Mouse (Mus musculus): ENCODE measurements around the gene Wbp11. TPM values are rescaled to one million over a fixed set of nuclear protein-coding genes. Genes with fewer than 3 reads are reported as not detected.
"Not testable (repeated sequence)": the region's sequence is repeated elsewhere in the genome, so short reads cannot be mapped to it uniquely, and the experiment has no call there.

Gene Wbp11
- polyA plus RNA-seq, 1 experiment from 2014 or later, result 107 TPM

- H3K4me1 ChIP-seq (replicated peaks; ENCODE audit: control insufficient read depth, insufficient read depth, low read length), result peaks cover 15% of the 10 kb centered on the region
- peak overlapping the region; percentile 71 for H3K4me2 ChIP-seq (ENCODE audit: low read depth, low read length)
- no peaks in the 10 kb centered on the region for H3K27me3 ChIP-seq (ENCODE audit: control insufficient read depth, insufficient read depth, low read depth, low read length)
- H3K36me3 ChIP-seq (ENCODE audit: control insufficient read depth, insufficient read depth, low read length), result no peaks in the 10 kb centered on the region
- H3K9me3 ChIP-seq (ENCODE audit: control insufficient read depth, low read length), result no peaks in the 10 kb centered on the region
- H3K9ac ChIP-seq (ENCODE audit: low read length), result peak overlapping the region; percentile 92
- 7% methylated on average over 12 of the region's 12 CpGs for WGBS
- peak; percentile 0; the same call in 1 of the 2 replicates for ATAC-seq (ENCODE audit: low read depth)
- peak overlapping the region; percentile 59 for H3K4me3 ChIP-seq (ENCODE audit: low read length)
- peak overlapping the region; percentile 100 for H3K27ac ChIP-seq (ENCODE audit: low read length)
Measured at GRCm38 (mm10) chr6:136803093-136803738, 24.8 kb downstream of the Wbp11 start.

DNA sequence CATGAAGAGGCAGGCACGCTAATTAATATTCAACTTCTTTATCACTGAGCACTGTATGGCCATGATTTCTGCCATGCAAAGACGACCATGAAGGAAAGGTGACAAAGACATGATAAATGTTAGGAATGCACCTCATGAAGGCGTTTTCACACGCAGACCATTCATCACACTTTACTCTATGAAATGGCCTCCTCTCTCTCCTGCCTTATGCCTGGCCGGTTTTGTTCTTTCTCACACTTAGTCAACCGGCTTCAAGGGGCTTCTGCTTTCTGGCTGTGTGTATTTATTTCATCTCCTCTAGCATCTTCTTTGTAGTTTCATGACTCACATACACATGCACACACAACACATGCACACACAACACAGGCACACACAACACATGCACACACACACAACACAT is 26.8 kb downstream of the Wbp11 start:
- H3K4me3 ChIP-seq (ENCODE audit: low read length), result no peak overlapping the region
- H3K4me1 ChIP-seq (replicated peaks; ENCODE audit: control insufficient read depth, insufficient read depth, low read length), result peaks cover 12% of the 10 kb centered on the region
- WGBS, result 50% methylated on average over 6 of the region's 6 CpGs
- no peaks in the 10 kb centered on the region for H3K27me3 ChIP-seq (ENCODE audit: control insufficient read depth, insufficient read depth, low read depth, low read length)
- H3K4me2 ChIP-seq (ENCODE audit: low read depth, low read length), result no peak overlapping the region
- no peak for ATAC-seq (ENCODE audit: low read depth)
- no peak overlapping the region for H3K9ac ChIP-seq (ENCODE audit: low read length)
- no peaks in the 10 kb centered on the region for H3K9me3 ChIP-seq (ENCODE audit: control insufficient read depth, low read length)
- H3K27ac ChIP-seq (ENCODE audit: low read length), result no peak overlapping the region
- H3K36me3 ChIP-seq (ENCODE audit: control insufficient read depth, insufficient read depth, low read length), result no peaks in the 10 kb centered on the region

DNA sequence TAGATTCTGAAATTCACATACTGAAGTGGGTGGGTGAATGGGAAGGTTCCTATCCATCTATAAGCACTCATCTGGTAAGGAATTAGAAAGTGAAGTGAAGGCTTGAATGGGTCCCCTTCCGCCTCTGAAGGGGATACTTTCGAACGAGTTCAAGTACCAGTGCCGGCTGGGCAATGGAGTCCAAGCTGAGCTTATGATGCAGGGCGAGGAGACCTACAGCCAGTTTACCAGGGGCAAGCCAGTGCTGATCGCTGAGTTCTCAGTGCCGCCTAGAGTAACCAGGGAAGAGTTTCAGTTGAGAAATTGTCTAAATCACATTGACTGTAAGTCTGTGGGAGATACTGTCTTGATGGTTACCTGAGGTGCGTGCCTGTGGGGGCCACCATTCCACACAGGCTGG is 27.3 kb downstream of the Wbp11 start:
- WGBS, result 80% methylated on average over 8 of the region's 8 CpGs
- peaks cover 10% of the 10 kb centered on the region for H3K4me1 ChIP-seq (replicated peaks; ENCODE audit: control insufficient read depth, insufficient read depth, low read length)
- ATAC-seq (ENCODE audit: low read depth), result no peak

DNA sequence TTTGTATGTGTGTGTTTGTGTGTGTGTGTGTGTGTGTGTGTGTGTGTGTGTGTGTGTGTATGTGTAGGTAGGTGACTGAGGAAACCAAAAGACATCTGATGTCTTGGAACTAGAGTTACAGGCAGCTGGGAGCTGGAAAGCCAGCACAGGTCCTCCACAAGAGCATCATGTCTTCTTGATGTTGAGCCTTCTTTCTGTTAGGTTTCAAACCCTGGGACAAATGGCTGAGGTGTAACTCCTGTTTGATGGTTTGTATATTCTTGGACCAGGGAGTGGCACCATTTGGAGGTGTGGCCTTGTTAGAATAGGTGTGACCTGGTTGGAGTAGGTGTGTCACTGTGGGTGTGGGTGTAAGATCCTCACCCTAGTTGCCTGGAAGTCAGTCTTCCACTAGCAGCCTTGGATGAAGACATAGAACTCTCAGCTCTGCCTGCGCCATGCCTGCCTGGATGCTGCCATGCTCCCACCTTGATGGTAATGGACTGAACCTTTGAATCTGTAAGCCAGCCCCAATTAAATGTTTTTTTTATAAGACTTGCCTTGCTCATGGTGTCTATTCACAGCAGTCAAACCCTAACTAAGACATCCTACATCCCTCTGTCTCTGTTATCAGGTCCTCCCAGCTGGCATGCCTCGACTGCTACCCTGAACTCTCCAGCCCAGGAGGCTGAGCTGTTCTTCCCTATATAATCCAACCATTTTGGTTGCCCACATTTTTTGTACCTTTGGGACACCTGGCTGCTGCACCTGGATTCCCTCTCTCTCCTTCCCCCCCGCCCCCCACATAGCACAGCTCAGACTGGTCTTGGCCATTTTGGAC is 29.9 kb downstream of the Wbp11 start:
- not testable (repeated sequence) for H3K4me2 ChIP-seq (ENCODE audit: low read depth, low read length); H3K9ac ChIP-seq (ENCODE audit: low read length); H3K4me3 ChIP-seq (ENCODE audit: low read length); H3K9me3 ChIP-seq (ENCODE audit: control insufficient read depth, low read length); H3K27me3 ChIP-seq (ENCODE audit: control insufficient read depth, insufficient read depth, low read depth, low read length); ATAC-seq (ENCODE audit: low read depth); H3K4me1 ChIP-seq (replicated peaks; ENCODE audit: control insufficient read depth, insufficient read depth, low read length); H3K27ac ChIP-seq (ENCODE audit: low read length); H3K36me3 ChIP-seq (ENCODE audit: control insufficient read depth, insufficient read depth, low read length)
- 79% methylated on average over 3 of the region's 3 CpGs for WGBS

More for the DNA sequence above, 27.3 kb downstream of the Wbp11 start:
- H3K9ac ChIP-seq (ENCODE audit: low read length), result no peak overlapping the region
- H3K36me3 ChIP-seq (ENCODE audit: control insufficient read depth, insufficient read depth, low read length), result no peaks in the 10 kb centered on the region
- H3K27me3 ChIP-seq (ENCODE audit: control insufficient read depth, insufficient read depth, low read depth, low read length), result no peaks in the 10 kb centered on the region
- no peak overlapping the region for H3K4me2 ChIP-seq (ENCODE audit: low read depth, low read length)
- H3K27ac ChIP-seq (ENCODE audit: low read length), result no peak overlapping the region
- H3K4me3 ChIP-seq (ENCODE audit: low read length), result no peak overlapping the region
- H3K9me3 ChIP-seq (ENCODE audit: control insufficient read depth, low read length), result no peaks in the 10 kb centered on the region

GRCm38 (mm10) chr6:136795850-136796249 is 32.2 kb downstream of the Wbp11 start:
- WGBS, result 57% methylated on average over 6 of the region's 6 CpGs

DNA sequence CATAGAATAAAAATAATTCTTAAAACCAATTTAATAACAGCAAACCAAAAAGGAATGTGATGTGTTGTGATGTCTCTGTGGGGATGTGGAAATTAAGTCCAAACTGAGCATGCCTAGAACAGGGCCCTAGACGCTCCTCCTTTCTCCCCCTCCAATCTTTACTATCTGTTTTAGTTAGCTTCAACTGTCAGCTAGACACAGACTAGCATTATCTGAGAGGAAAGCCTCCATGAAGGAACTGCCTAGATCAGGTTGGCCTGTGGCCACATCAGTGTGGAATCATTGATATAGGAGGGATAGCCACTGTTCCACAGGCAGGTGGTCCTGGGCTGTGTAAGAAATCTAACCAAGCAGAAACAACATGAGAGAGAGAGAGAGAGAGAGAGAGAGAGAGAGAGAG is 32.9 kb downstream of the Wbp11 start:
- no peak overlapping the region for H3K4me3 ChIP-seq (ENCODE audit: low read length)
- H3K36me3 ChIP-seq (ENCODE audit: control insufficient read depth, insufficient read depth, low read length), result no peaks in the 10 kb centered on the region
- peaks cover 3% of the 10 kb centered on the region; the same call in 1 of the 2 replicates for H3K4me1 ChIP-seq (replicated peaks; ENCODE audit: control insufficient read depth, insufficient read depth, low read length)
- 50% methylated on average over 1 of the region's 1 CpGs for WGBS
- H3K27ac ChIP-seq (ENCODE audit: low read length), result no peak overlapping the region
- no peaks in the 10 kb centered on the region for H3K9me3 ChIP-seq (ENCODE audit: control insufficient read depth, low read length)
- no peak for ATAC-seq (ENCODE audit: low read depth)
- H3K9ac ChIP-seq (ENCODE audit: low read length), result no peak overlapping the region
- H3K27me3 ChIP-seq (ENCODE audit: control insufficient read depth, insufficient read depth, low read depth, low read length), result no peaks in the 10 kb centered on the region
- H3K4me2 ChIP-seq (ENCODE audit: low read depth, low read length), result no peak overlapping the region

More at GRCm38 (mm10) chr6:136795850-136796249, 32.2 kb downstream of the Wbp11 start:
- Histone ChIP-seq H3K27me3 (ENCODE audit: control insufficient read depth, insufficient read depth, low read depth, low read length) (no peaks in the 10 kb centered on the region), H3K27ac (ENCODE audit: low read length) (no peak overlapping the region), H3K9me3 (ENCODE audit: control insufficient read depth, low read length) (no peaks in the 10 kb centered on the region), H3K36me3 (ENCODE audit: control insufficient read depth, insufficient read depth, low read length) (no peaks in the 10 kb centered on the region), H3K4me1 (replicated peaks; ENCODE audit: control insufficient read depth, insufficient read depth, low read length) (peaks cover 3% of the 10 kb centered on the region; the same call in 1 of the 2 replicates), H3K4me3 (ENCODE audit: low read length) (no peak overlapping the region), H3K4me2 (ENCODE audit: low read depth, low read length) (no peak overlapping the region), H3K9ac (ENCODE audit: low read length) (no peak overlapping the region)
- no peak for ATAC-seq (ENCODE audit: low read depth)

- peak overlapping the region; percentile 44 for H3K4me3 ChIP-seq (ENCODE audit: low read length)
- H3K27me3 ChIP-seq (ENCODE audit: control insufficient read depth, insufficient read depth, low read depth, low read length), result no peaks in the 10 kb centered on the region
- H3K36me3 ChIP-seq (ENCODE audit: control insufficient read depth, insufficient read depth, low read length), result no peaks in the 10 kb centered on the region
- peaks cover 3% of the 10 kb centered on the region for H3K4me1 ChIP-seq (replicated peaks; ENCODE audit: control insufficient read depth, insufficient read depth, low read length)
- H3K27ac ChIP-seq (ENCODE audit: low read length), result no peak overlapping the region
- peak overlapping the region; percentile 40 for H3K9ac ChIP-seq (ENCODE audit: low read length)
- no peak for ATAC-seq (ENCODE audit: low read depth)
- H3K9me3 ChIP-seq (ENCODE audit: control insufficient read depth, low read length), result no peaks in the 10 kb centered on the region
- peak overlapping the region; percentile 67 for H3K4me2 ChIP-seq (ENCODE audit: low read depth, low read length)
- WGBS, result 0% methylated on average over 22 of the region's 24 CpGs
Measured at GRCm38 (mm10) chr6:136793831-136794525, 34.1 kb downstream of the Wbp11 start.

DNA sequence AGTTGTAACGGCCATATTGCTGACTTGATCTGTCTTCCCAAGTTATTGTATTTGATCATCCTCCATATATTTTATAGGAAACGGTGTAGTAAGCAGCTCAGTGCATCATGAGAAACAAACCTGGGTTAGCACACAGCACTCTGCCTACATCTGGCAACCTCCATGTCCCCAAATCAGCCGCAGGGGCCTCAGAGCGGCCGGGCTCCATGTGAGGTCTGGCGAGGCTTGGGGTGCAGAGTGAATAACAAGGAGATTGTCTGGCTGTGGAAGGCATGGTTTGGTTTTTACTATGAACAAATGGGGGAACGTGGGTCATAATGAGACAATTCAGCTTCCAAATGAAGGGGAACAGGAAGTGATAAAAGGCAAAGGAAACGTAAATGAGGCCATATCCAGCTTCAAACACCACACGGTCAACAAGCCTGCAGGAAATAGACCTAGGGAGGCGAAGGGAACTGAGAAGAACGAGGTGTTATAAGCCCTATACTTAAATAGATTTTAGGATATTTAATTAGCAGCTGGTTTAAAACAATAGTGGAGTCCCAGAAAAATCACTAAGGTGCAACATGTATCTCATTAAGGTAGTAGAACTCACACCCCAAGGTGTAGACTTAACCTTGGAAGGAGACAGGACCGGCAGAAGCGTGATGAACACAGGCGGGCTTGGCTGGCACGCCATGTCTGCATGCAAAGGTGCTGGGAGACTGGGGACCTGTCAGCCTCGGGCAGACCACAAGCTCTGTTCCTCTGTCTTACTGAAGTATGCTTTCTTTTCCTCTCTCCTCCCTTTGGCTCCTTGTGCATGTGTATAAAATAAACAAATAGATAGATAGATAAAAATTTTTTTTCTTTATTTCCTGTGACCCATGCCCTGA is 34.9 kb downstream of the Wbp11 start:
- peaks cover 3% of the 10 kb centered on the region for H3K4me1 ChIP-seq (replicated peaks; ENCODE audit: control insufficient read depth, insufficient read depth, low read length)
- H3K9me3 ChIP-seq (ENCODE audit: control insufficient read depth, low read length), result no peaks in the 10 kb centered on the region
- no peak for ATAC-seq (ENCODE audit: low read depth)
- H3K9ac ChIP-seq (ENCODE audit: low read length), result peak overlapping the region; percentile 40
- H3K27me3 ChIP-seq (ENCODE audit: control insufficient read depth, insufficient read depth, low read depth, low read length), result no peaks in the 10 kb centered on the region
- 25% methylated on average over 16 of the region's 16 CpGs for WGBS
- H3K4me3 ChIP-seq (ENCODE audit: low read length), result peak overlapping the region; percentile 44
- H3K27ac ChIP-seq (ENCODE audit: low read length), result no peak overlapping the region
- H3K36me3 ChIP-seq (ENCODE audit: control insufficient read depth, insufficient read depth, low read length), result no peaks in the 10 kb centered on the region
- H3K4me2 ChIP-seq (ENCODE audit: low read depth, low read length), result peak overlapping the region; percentile 67

All from lung, embryonic 16.5 days (tissue).